16 mouse cellular contexts compared by ENCODE assay signal in genomic region chr8:119783579-119783978, GRCm38 (mm10). TPM values are rescaled to one million over a fixed set of nuclear protein-coding genes. Genes with fewer than 3 reads are reported as not detected.
DNase-seq lines count a peak whose midpoint lies in the region; ATAC-seq lines count a peak whose summit lies in the region.
"Had no signal": no experiment of that assay in that cellular context is flagged by ENCODE, and none has a peak within 500 bp of the region (broad histone marks: within the 10 kb centered on the region; RNA-seq: fewer than 3 reads in every experiment).

No protein-coding gene starts in this region.

- no peaks in the 10 kb centered on the region for H3K36me3 ChIP-seq in forebrain, embryonic 10.5 days (replicated peaks)
- no peaks in the 10 kb centered on the region for H3K36me3 ChIP-seq in forebrain, embryonic 12.5 days (replicated peaks)
- no peaks in the 10 kb centered on the region for H3K36me3 ChIP-seq in liver, embryonic 15.5 days (replicated peaks)
- no peaks in the 10 kb centered on the region for H3K36me3 ChIP-seq in liver, embryonic 16.5 days (ENCODE audit: control insufficient read depth, insufficient read depth)
- H3K36me3 ChIP-seq in limb, embryonic 10.5 days = no peaks in the 10 kb centered on the region
- H3K36me3 ChIP-seq: embryonic facial prominence, embryonic 15.5 days; neural tube, embryonic 12.5 days had no signal

- peak overlapping the region; percentile 20 for H3K27ac ChIP-seq in forebrain, embryonic 10.5 days
- no peak overlapping the region for H3K27ac ChIP-seq in forebrain, embryonic 12.5 days
- H3K27ac ChIP-seq in liver, embryonic 15.5 days (replicated peaks) = peak overlapping the region; percentile 46; the same call in 1 of the 2 replicates
- peak overlapping the region; percentile 21; the same call in 1 of the 2 replicates for H3K27ac ChIP-seq in liver, embryonic 16.5 days (ENCODE audit: low read length)
- no peak overlapping the region for H3K27ac ChIP-seq in limb, embryonic 10.5 days
- H3K27ac ChIP-seq: embryonic facial prominence, embryonic 15.5 days; neural tube, embryonic 12.5 days had no signal

- no peak overlapping the region for H3K4me3 ChIP-seq in forebrain, embryonic 10.5 days
- H3K4me3 ChIP-seq in forebrain, embryonic 12.5 days (replicated peaks) = no peak overlapping the region
- no peak overlapping the region for H3K4me3 ChIP-seq in liver, embryonic 15.5 days (replicated peaks)
- H3K4me3 ChIP-seq in liver, embryonic 16.5 days (ENCODE audit: low read depth, low read length) = no peak overlapping the region
- no peak overlapping the region for H3K4me3 ChIP-seq in limb, embryonic 10.5 days
- H3K4me3 ChIP-seq: embryonic facial prominence, embryonic 15.5 days; neural tube, embryonic 12.5 days had no signal

- DNase-seq in forebrain, embryonic 10.5 days (ENCODE audit: extremely low spot score, low spot score) = no peak
- DNase-seq in liver = no peak
- DNase-seq in A20 (ENCODE audit: low read depth, low spot score) = peak; percentile 86
- no peak for DNase-seq in lung, postnatal 36 days
- no peak for DNase-seq in limb, embryonic 10.5 days (ENCODE audit: low spot score)
- DNase-seq: cerebellum, postnatal 10 days; gastrocnemius, postnatal 14 days; kidney, adult 9 months; kidney, postnatal 36 days; layer of hippocampus, adult 9-11 months had no signal

- H3K9ac ChIP-seq in forebrain, embryonic 12.5 days = no peak overlapping the region
- H3K9ac ChIP-seq in liver, embryonic 15.5 days = no peak overlapping the region
- no peak overlapping the region for H3K9ac ChIP-seq in liver, embryonic 16.5 days (ENCODE audit: low read depth, low read length)
- H3K9ac ChIP-seq: embryonic facial prominence, embryonic 15.5 days; neural tube, embryonic 12.5 days had no signal

- peaks cover 71% of the 10 kb centered on the region for H3K4me1 ChIP-seq in forebrain, embryonic 10.5 days
- peaks cover 30% of the 10 kb centered on the region for H3K4me1 ChIP-seq in forebrain, embryonic 12.5 days
- peaks cover 24% of the 10 kb centered on the region for H3K4me1 ChIP-seq in liver, embryonic 15.5 days (replicated peaks)
- peaks cover 9% of the 10 kb centered on the region for H3K4me1 ChIP-seq in liver, embryonic 16.5 days (ENCODE audit: control insufficient read depth, low read depth, low read length)
- H3K4me1 ChIP-seq in limb, embryonic 10.5 days = peaks cover 28% of the 10 kb centered on the region

- no peaks in the 10 kb centered on the region for H3K9me3 ChIP-seq in forebrain, embryonic 10.5 days
- no peaks in the 10 kb centered on the region for H3K9me3 ChIP-seq in forebrain, embryonic 12.5 days
- H3K9me3 ChIP-seq in liver, embryonic 15.5 days (replicated peaks) = no peaks in the 10 kb centered on the region
- H3K9me3 ChIP-seq in liver, embryonic 16.5 days (replicated peaks; ENCODE audit: control insufficient read depth, low read length) = no peaks in the 10 kb centered on the region
- H3K9me3 ChIP-seq in limb, embryonic 10.5 days (replicated peaks) = no peaks in the 10 kb centered on the region
- H3K9me3 ChIP-seq: embryonic facial prominence, embryonic 15.5 days; neural tube, embryonic 12.5 days had no signal

- WGBS in forebrain, embryonic 10.5 days = 75% methylated on average over 6 of the region's 6 CpGs
- 74% methylated on average over 6 of the region's 6 CpGs for WGBS in forebrain, embryonic 12.5 days
- 34% methylated on average over 6 of the region's 6 CpGs for WGBS in liver, embryonic 15.5 days (ENCODE audit: insufficient replicate concordance)
- WGBS in liver, embryonic 16.5 days (ENCODE audit: insufficient replicate concordance) = 36% methylated on average over 6 of the region's 6 CpGs
- 73% methylated on average over 6 of the region's 6 CpGs for WGBS in limb, embryonic 10.5 days

- H3K4me2 ChIP-seq in forebrain, embryonic 12.5 days = no peak overlapping the region
- no peak overlapping the region for H3K4me2 ChIP-seq in liver, embryonic 15.5 days
- no peak overlapping the region for H3K4me2 ChIP-seq in liver, embryonic 16.5 days (ENCODE audit: low read depth, low read length)
- H3K4me2 ChIP-seq: embryonic facial prominence, embryonic 15.5 days; neural tube, embryonic 12.5 days had no signal

- peaks cover 6% of the 10 kb centered on the region; the same call in 1 of the 2 replicates for H3K27me3 ChIP-seq in forebrain, embryonic 10.5 days (ENCODE audit: poor library complexity, severe bottlenecking)
- H3K27me3 ChIP-seq in forebrain, embryonic 12.5 days = peaks cover 11% of the 10 kb centered on the region; the same call in 1 of the 2 replicates
- 0 out of 2 replicates have a peak, but pooled peaks cover 5% of the 10 kb centered on the region for H3K27me3 ChIP-seq in liver, embryonic 15.5 days
- no peaks in the 10 kb centered on the region for H3K27me3 ChIP-seq in liver, embryonic 16.5 days (ENCODE audit: control insufficient read depth, insufficient read depth, low read depth, low read length)
- peaks cover 24% of the 10 kb centered on the region for H3K27me3 ChIP-seq in limb, embryonic 10.5 days (ENCODE audit: low read depth, poor library complexity, severe bottlenecking)
- H3K27me3 ChIP-seq: embryonic facial prominence, embryonic 15.5 days; neural tube, embryonic 12.5 days had no signal

- ATAC-seq in forebrain, embryonic 12.5 days (ENCODE audit: low FRiP score) = no peak
- no peak for ATAC-seq in liver, embryonic 15.5 days (ENCODE audit: insufficient read depth)
- no peak for ATAC-seq in liver, embryonic 16.5 days (ENCODE audit: low read depth)
- ATAC-seq: midbrain, embryonic 16.5 days had no signal

RNA-seq across cellular contexts. Expression of gene Tldc1, which starts 5.4 kb away (rescaled TPM):
- 16.7 and 17.3 TPM in 2 replicates for polyA plus RNA-seq in forebrain, embryonic 10.5 days (2016; fragmentation: Nextera tagmentation; extraction: Ambion mirVana)
- 10.9 and 12.7 TPM in 2 replicates for polyA plus RNA-seq in forebrain, embryonic 12.5 days (2016; fragmentation: Nextera tagmentation; extraction: Ambion mirVana)
- polyA plus RNA-seq in liver, embryonic 15.5 days (2015; fragmentation: Nextera tagmentation; extraction: Ambion mirVana) = 4.1 and 4.6 TPM in 2 replicates
- 4.1 and 4.7 TPM in 2 replicates for polyA plus RNA-seq in liver, embryonic 16.5 days (2015; fragmentation: Nextera tagmentation; extraction: Ambion mirVana)
- polyA plus RNA-seq in limb, embryonic 10.5 days (2016; fragmentation: Nextera tagmentation; extraction: Ambion mirVana) = 13.1 and 14.6 TPM in 2 replicates

RNA-seq across cellular contexts. Expression of gene Cotl1, which starts 56.8 kb away (rescaled TPM):
- 109 and 114 TPM in 2 replicates for polyA plus RNA-seq in forebrain, embryonic 10.5 days (2016; fragmentation: Nextera tagmentation; extraction: Ambion mirVana)
- polyA plus RNA-seq in forebrain, embryonic 12.5 days (2016; fragmentation: Nextera tagmentation; extraction: Ambion mirVana) = 148 and 282 TPM in 2 replicates
- 31.9 and 33.3 TPM in 2 replicates for polyA plus RNA-seq in liver, embryonic 15.5 days (2015; fragmentation: Nextera tagmentation; extraction: Ambion mirVana)
- polyA plus RNA-seq in liver, embryonic 16.5 days (2015; fragmentation: Nextera tagmentation; extraction: Ambion mirVana) = 29.9 and 38.1 TPM in 2 replicates
- 53.2 and 94.6 TPM in 2 replicates for polyA plus RNA-seq in limb, embryonic 10.5 days (2016; fragmentation: Nextera tagmentation; extraction: Ambion mirVana)

Comparison
In these comparisons a context has a peak if more than half of its experiments do, and no peak if none do; other contexts are left out.
1. H3K27ac ChIP-seq: peak in forebrain, embryonic 10.5 days (single experiment), liver, embryonic 15.5 days (single experiment) and liver, embryonic 16.5 days (single experiment); none in forebrain, embryonic 12.5 days (single experiment) and limb, embryonic 10.5 days (single experiment).